32 mouse cellular contexts compared by ENCODE assay signal in genomic region chr5:135666890-135667289, GRCm38 (mm10).
"Had no signal": no experiment of that assay in that cellular context is flagged by ENCODE, and none has a peak within 500 bp of the region (broad histone marks: within the 10 kb centered on the region; RNA-seq: fewer than 3 reads in every experiment).

No protein-coding gene starts in this region.

- DNase-seq: left cerebral cortex, postnatal 4 days; liver; liver, embryonic 13.5 days; liver, postnatal 0 days; lung, adult 18-20 months; lung, adult 2 months; lung, embryonic 14.5 days; lung, postnatal 10 days; lung, postnatal 14 days; lung, postnatal 36 days; lung, postnatal 4 days; midbrain, embryonic 14.5 days had no signal

- H3K4me1 ChIP-seq: lung, embryonic 15.5 days; midbrain, embryonic 12.5 days; midbrain, embryonic 13.5 days; midbrain, embryonic 15.5 days; neural tube, embryonic 12.5 days had no signal

- H3K9ac ChIP-seq: limb, embryonic 12.5 days; limb, embryonic 13.5 days; limb, embryonic 15.5 days; liver, embryonic 12.5 days; liver, embryonic 13.5 days; liver, embryonic 14.5 days; liver, embryonic 15.5 days; liver, postnatal 0 days; lung, embryonic 14.5 days; lung, embryonic 15.5 days; midbrain, embryonic 12.5 days; midbrain, embryonic 13.5 days; midbrain, embryonic 15.5 days; neural tube, embryonic 12.5 days had no signal

- H3K27ac ChIP-seq: limb, embryonic 10.5 days; limb, embryonic 12.5 days; limb, embryonic 13.5 days; limb, embryonic 15.5 days; liver, embryonic 12.5 days; liver, embryonic 13.5 days; liver, embryonic 14.5 days; liver, embryonic 15.5 days; lung, embryonic 15.5 days; macrophage; midbrain, embryonic 10.5 days; midbrain, embryonic 12.5 days; midbrain, embryonic 13.5 days; midbrain, embryonic 15.5 days; neural tube, embryonic 12.5 days had no signal

- H3K36me3 ChIP-seq: limb, embryonic 10.5 days; limb, embryonic 12.5 days; limb, embryonic 13.5 days; limb, embryonic 15.5 days; liver, embryonic 12.5 days; liver, embryonic 13.5 days; liver, embryonic 15.5 days; lung, embryonic 15.5 days; midbrain, embryonic 10.5 days; midbrain, embryonic 12.5 days; midbrain, embryonic 13.5 days; midbrain, embryonic 15.5 days; neural tube, embryonic 12.5 days had no signal

- ATAC-seq: liver, embryonic 12.5 days; liver, postnatal 0 days; lung, postnatal 0 days; midbrain, embryonic 13.5 days; midbrain, embryonic 15.5 days; midbrain, embryonic 16.5 days had no signal

- H3K27me3 ChIP-seq: limb, embryonic 12.5 days; limb, embryonic 13.5 days; limb, embryonic 15.5 days; liver, embryonic 12.5 days; liver, embryonic 13.5 days; liver, embryonic 15.5 days; lung, embryonic 15.5 days; midbrain, embryonic 12.5 days; midbrain, embryonic 13.5 days; midbrain, embryonic 15.5 days; neural tube, embryonic 12.5 days had no signal

- H3K9me3 ChIP-seq: limb, embryonic 10.5 days; limb, embryonic 15.5 days; liver, embryonic 12.5 days; liver, embryonic 13.5 days; liver, embryonic 15.5 days; lung, embryonic 15.5 days; midbrain, embryonic 10.5 days; midbrain, embryonic 12.5 days; midbrain, embryonic 15.5 days; neural tube, embryonic 12.5 days had no signal

- H3K4me3 ChIP-seq: limb, embryonic 10.5 days; limb, embryonic 12.5 days; limb, embryonic 13.5 days; limb, embryonic 15.5 days; liver, embryonic 12.5 days; liver, embryonic 13.5 days; liver, embryonic 15.5 days; lung, embryonic 15.5 days; megakaryocyte, embryonic 14.5 days; midbrain, embryonic 10.5 days; midbrain, embryonic 12.5 days; midbrain, embryonic 13.5 days; midbrain, embryonic 15.5 days; myocyte; neural tube, embryonic 12.5 days had no signal

- H3K4me2 ChIP-seq: limb, embryonic 12.5 days; limb, embryonic 13.5 days; limb, embryonic 15.5 days; liver, embryonic 11.5 days; liver, embryonic 12.5 days; liver, embryonic 13.5 days; liver, embryonic 15.5 days; lung, embryonic 14.5 days; lung, embryonic 15.5 days; midbrain, embryonic 11.5 days; midbrain, embryonic 12.5 days; midbrain, embryonic 13.5 days; midbrain, embryonic 15.5 days; neural tube, embryonic 12.5 days had no signal
